Mouse (Mus musculus): Measurements from ENCODE around the gene Epb41l4b. TPM values are rescaled to one million over a fixed set of nuclear protein-coding genes. Genes with fewer than 3 reads are reported as not detected.

The Epb41l4b gene
- polyA plus RNA-seq, 1 experiment = 1.1 TPM

- no peak overlapping the region for H3ac ChIP-seq (ENCODE audit: control insufficient read depth, insufficient read length, low read depth)
- H3K4me3 ChIP-seq (ENCODE audit: insufficient read depth, poor library complexity, severe bottlenecking) = no peak overlapping the region
- H3K79me2 ChIP-seq (ENCODE audit: control insufficient read depth, insufficient read depth) = no peaks in the 10 kb centered on the region
- no peak for TF ChIP-seq CTCF (IDR thresholded peaks at IDR 0.05; ENCODE audit: control insufficient read depth, insufficient read depth, insufficient read length)
- no peak for TF ChIP-seq FOSL1 (IDR thresholded peaks at IDR 0.05; ENCODE audit: insufficient read depth, low read length, poor library complexity, severe bottlenecking)
- no peak for TF ChIP-seq USF1 (IDR thresholded peaks at IDR 0.05; ENCODE audit: low read depth)
- TF ChIP-seq CEBPB (IDR thresholded peaks at IDR 0.05; ENCODE audit: low read depth) = no peak
- TF ChIP-seq MAX (IDR thresholded peaks at IDR 0.05) = peak; percentile 5
- TF ChIP-seq MYOG (IDR thresholded peaks at IDR 0.05; ENCODE audit: control insufficient read depth, extremely low read depth, insufficient read length) = no peak
- H3K36me3 ChIP-seq (ENCODE audit: control insufficient read depth, insufficient read depth) = no peaks in the 10 kb centered on the region
- no peaks in the 10 kb centered on the region for H3K79me3 ChIP-seq (ENCODE audit: low read depth)
- peaks cover 17% of the 10 kb centered on the region for H3K27me3 ChIP-seq (ENCODE audit: control insufficient read depth, insufficient read depth, insufficient read length)
Observed at GRCm38 (mm10) chr4:57139433-57139832, 3.8 kb downstream of the Epb41l4b start.

GRCm38 (mm10) chr4:57138093-57138440 lies 5.2 kb downstream of the Epb41l4b start:
- no peak overlapping the region for H3ac ChIP-seq (ENCODE audit: control insufficient read depth, insufficient read length, low read depth)
- no peaks in the 10 kb centered on the region for H3K79me2 ChIP-seq (ENCODE audit: control insufficient read depth, insufficient read depth)
- no peaks in the 10 kb centered on the region for H3K79me3 ChIP-seq (ENCODE audit: low read depth)
- H3K36me3 ChIP-seq (ENCODE audit: control insufficient read depth, insufficient read depth) = no peaks in the 10 kb centered on the region
- H3K4me3 ChIP-seq (ENCODE audit: insufficient read depth, poor library complexity, severe bottlenecking) = no peak overlapping the region
- H3K27me3 ChIP-seq (ENCODE audit: control insufficient read depth, insufficient read depth, insufficient read length) = peaks cover 18% of the 10 kb centered on the region
- TF ChIP-seq USF1 (IDR thresholded peaks at IDR 0.05; ENCODE audit: low read depth) = no peak
- no peak for TF ChIP-seq MAX (IDR thresholded peaks at IDR 0.05)
- TF ChIP-seq MYOD1 (IDR thresholded peaks at IDR 0.05; ENCODE audit: control insufficient read depth, insufficient read length, low read depth) = no peak
- no peak for TF ChIP-seq FOSL1 (IDR thresholded peaks at IDR 0.05; ENCODE audit: insufficient read depth, low read length, poor library complexity, severe bottlenecking)
- no peak for TF ChIP-seq CEBPB (IDR thresholded peaks at IDR 0.05; ENCODE audit: low read depth)
- TF ChIP-seq CTCF (IDR thresholded peaks at IDR 0.05; ENCODE audit: control insufficient read depth, insufficient read depth, insufficient read length) = no peak

- Histone ChIP-seq H3K36me3 (ENCODE audit: control insufficient read depth, insufficient read depth) (no peaks in the 10 kb centered on the region), H3K4me3 (ENCODE audit: insufficient read depth, poor library complexity, severe bottlenecking) (no peak overlapping the region), H3K79me2 (ENCODE audit: control insufficient read depth, insufficient read depth) (no peaks in the 10 kb centered on the region), H3K79me3 (ENCODE audit: low read depth) (no peaks in the 10 kb centered on the region), H3K27me3 (ENCODE audit: control insufficient read depth, insufficient read depth, insufficient read length) (peaks cover 15% of the 10 kb centered on the region), H3ac (ENCODE audit: control insufficient read depth, insufficient read length, low read depth) (no peak overlapping the region)
- no peak for TF ChIP-seq CEBPB (IDR thresholded peaks at IDR 0.05; ENCODE audit: low read depth)
- TF ChIP-seq USF1 (IDR thresholded peaks at IDR 0.05; ENCODE audit: low read depth) = no peak
- no peak for TF ChIP-seq MYOG (IDR thresholded peaks at IDR 0.05; ENCODE audit: control insufficient read depth, extremely low read depth, insufficient read length)
- TF ChIP-seq FOSL1 (IDR thresholded peaks at IDR 0.05; ENCODE audit: insufficient read depth, low read length, poor library complexity, severe bottlenecking) = no peak
- TF ChIP-seq CTCF (IDR thresholded peaks at IDR 0.05; ENCODE audit: control insufficient read depth, insufficient read depth, insufficient read length) = no peak
- no peak for TF ChIP-seq MAX (IDR thresholded peaks at IDR 0.05)
- no peak for TF ChIP-seq MYOD1 (IDR thresholded peaks at IDR 0.05; ENCODE audit: control insufficient read depth, insufficient read length, low read depth)
Observed at GRCm38 (mm10) chr4:57137371-57138092, 5.7 kb downstream of the Epb41l4b start.

GRCm38 (mm10) chr4:57135431-57135830 lies 7.8 kb downstream of the Epb41l4b start:
- Histone ChIP-seq H3K79me3 (ENCODE audit: low read depth) (no peaks in the 10 kb centered on the region), H3K4me3 (ENCODE audit: insufficient read depth, poor library complexity, severe bottlenecking) (no peak overlapping the region), H3K79me2 (ENCODE audit: control insufficient read depth, insufficient read depth) (no peaks in the 10 kb centered on the region), H3K36me3 (ENCODE audit: control insufficient read depth, insufficient read depth) (no peaks in the 10 kb centered on the region), H3ac (ENCODE audit: control insufficient read depth, insufficient read length, low read depth) (no peak overlapping the region), H3K27me3 (ENCODE audit: control insufficient read depth, insufficient read depth, insufficient read length) (peaks cover 26% of the 10 kb centered on the region)
- TF ChIP-seq CEBPB (IDR thresholded peaks at IDR 0.05; ENCODE audit: low read depth) = no peak
- TF ChIP-seq MYOG (IDR thresholded peaks at IDR 0.05; ENCODE audit: control insufficient read depth, extremely low read depth, insufficient read length) = no peak
- no peak for TF ChIP-seq CTCF (IDR thresholded peaks at IDR 0.05; ENCODE audit: control insufficient read depth, insufficient read depth, insufficient read length)
- TF ChIP-seq USF1 (IDR thresholded peaks at IDR 0.05; ENCODE audit: low read depth) = no peak
- no peak for TF ChIP-seq MAX (IDR thresholded peaks at IDR 0.05)
- TF ChIP-seq FOSL1 (IDR thresholded peaks at IDR 0.05; ENCODE audit: insufficient read depth, low read length, poor library complexity, severe bottlenecking) = no peak
- TF ChIP-seq MYOD1 (IDR thresholded peaks at IDR 0.05; ENCODE audit: control insufficient read depth, insufficient read length, low read depth) = no peak

GRCm38 (mm10) chr4:57134554-57134953 lies 8.7 kb downstream of the Epb41l4b start:
- no peaks in the 10 kb centered on the region for H3K79me2 ChIP-seq (ENCODE audit: control insufficient read depth, insufficient read depth)
- H3K36me3 ChIP-seq (ENCODE audit: control insufficient read depth, insufficient read depth) = no peaks in the 10 kb centered on the region
- H3ac ChIP-seq (ENCODE audit: control insufficient read depth, insufficient read length, low read depth) = no peak overlapping the region
- H3K79me3 ChIP-seq (ENCODE audit: low read depth) = no peaks in the 10 kb centered on the region
- peaks cover 26% of the 10 kb centered on the region for H3K27me3 ChIP-seq (ENCODE audit: control insufficient read depth, insufficient read depth, insufficient read length)
- no peak for TF ChIP-seq MAX (IDR thresholded peaks at IDR 0.05)
- TF ChIP-seq USF1 (IDR thresholded peaks at IDR 0.05; ENCODE audit: low read depth) = no peak
- TF ChIP-seq MYOD1 (IDR thresholded peaks at IDR 0.05; ENCODE audit: control insufficient read depth, insufficient read length, low read depth) = no peak
- no peak for TF ChIP-seq MYOG (IDR thresholded peaks at IDR 0.05; ENCODE audit: control insufficient read depth, extremely low read depth, insufficient read length)
- no peak for TF ChIP-seq CEBPB (IDR thresholded peaks at IDR 0.05; ENCODE audit: low read depth)
- no peak for TF ChIP-seq FOSL1 (IDR thresholded peaks at IDR 0.05; ENCODE audit: insufficient read depth, low read length, poor library complexity, severe bottlenecking)
- no peak overlapping the region for H3K4me3 ChIP-seq (ENCODE audit: insufficient read depth, poor library complexity, severe bottlenecking)

- no peaks in the 10 kb centered on the region for H3K79me2 ChIP-seq (ENCODE audit: control insufficient read depth, insufficient read depth)
- TF ChIP-seq MYOG (IDR thresholded peaks at IDR 0.05; ENCODE audit: control insufficient read depth, extremely low read depth, insufficient read length) = no peak
- TF ChIP-seq CTCF (IDR thresholded peaks at IDR 0.05; ENCODE audit: control insufficient read depth, insufficient read depth, insufficient read length) = no peak
- no peak for TF ChIP-seq USF1 (IDR thresholded peaks at IDR 0.05; ENCODE audit: low read depth)
- no peak for TF ChIP-seq CEBPB (IDR thresholded peaks at IDR 0.05; ENCODE audit: low read depth)
- no peak for TF ChIP-seq FOSL1 (IDR thresholded peaks at IDR 0.05; ENCODE audit: insufficient read depth, low read length, poor library complexity, severe bottlenecking)
- no peak for TF ChIP-seq MYOD1 (IDR thresholded peaks at IDR 0.05; ENCODE audit: control insufficient read depth, insufficient read length, low read depth)
- TF ChIP-seq MAX (IDR thresholded peaks at IDR 0.05) = no peak
- peaks cover 22% of the 10 kb centered on the region for H3K27me3 ChIP-seq (ENCODE audit: control insufficient read depth, insufficient read depth, insufficient read length)
- H3ac ChIP-seq (ENCODE audit: control insufficient read depth, insufficient read length, low read depth) = no peak overlapping the region
- no peaks in the 10 kb centered on the region for H3K79me3 ChIP-seq (ENCODE audit: low read depth)
- no peak overlapping the region for H3K4me3 ChIP-seq (ENCODE audit: insufficient read depth, poor library complexity, severe bottlenecking)
- H3K36me3 ChIP-seq (ENCODE audit: control insufficient read depth, insufficient read depth) = no peaks in the 10 kb centered on the region
Observed at GRCm38 (mm10) chr4:57131839-57132238, 11.4 kb downstream of the Epb41l4b start.
